Mouse (Mus musculus) midbrain, embryonic 15.5 days (tissue): ENCODE data around the gene Gdf11. TPM values are rescaled to one million over a fixed set of nuclear protein-coding genes. Genes with fewer than 3 reads are reported as not detected.

Source experiments
- ATAC-seq: fragments of 200-750 bp; cut with Nextera tagmentation; replicated peaks from 2 replicates; pipeline ENCODE4 v1.8.0; 2017; ENCODE audit warnings: moderate TSS enrichment
- H3K27ac ChIP-seq: fragments of 300-500 bp; sonication (generic); 2 replicates; pipeline ENCODE4 v1.5.1; 2015; ENCODE audit warnings: mild to moderate bottlenecking, inconsistent platforms
- H3K27me3 ChIP-seq: fragments of 300-500 bp; sonication (generic); replicated peaks from 2 replicates; pipeline ENCODE4 v1.6.1; 2015; ENCODE audit warnings: inconsistent platforms
- H3K36me3 ChIP-seq: fragments of 300-500 bp; sonication (generic); replicated peaks from 2 replicates; pipeline ENCODE4 v1.6.1; 2015; ENCODE audit warnings: inconsistent platforms
- H3K4me1 ChIP-seq: fragments of 300-500 bp; sonication (generic); 2 replicates; pipeline ENCODE4 v1.6.1; 2015; ENCODE audit warnings: inconsistent platforms
- H3K4me2 ChIP-seq: fragments of 300-500 bp; sonication (generic); 2 replicates; pipeline ENCODE4 v1.6.1; 2015; ENCODE audit warnings: inconsistent platforms, mild to moderate bottlenecking, moderate library complexity
- H3K4me3 ChIP-seq: fragments of 300-500 bp; sonication (generic); 2 replicates; pipeline ENCODE4 v1.5.1; 2015; ENCODE audit warnings: mild to moderate bottlenecking, inconsistent platforms
- H3K9ac ChIP-seq: fragments of 300-500 bp; sonication (generic); 2 replicates; pipeline ENCODE4 v1.6.1; 2015; ENCODE audit warnings: mild to moderate bottlenecking, inconsistent platforms
- H3K9me3 ChIP-seq: fragments of 300-500 bp; sonication (generic); 2 replicates; pipeline ENCODE4 v1.6.1; 2016; ENCODE audit warnings: inconsistent platforms
- WGBS: fragments of 180-500 bp; shearing (Covaris S2); methylation state at CpG from one replicate; pipeline ENCODE4 v1.1.7; 2015; ENCODE audit warnings: mixed read lengths; 5-methylcytosine and 5-hydroxymethylcytosine counted together
- polyA plus RNA-seq: library from polyadenylated mRNA; unstranded; fragments of >200 nt; fragmentation: Nextera tagmentation; extraction: Ambion mirVana; gene quantifications from 2 replicates; pipeline ENCODE4 v1.2.1, GENCODE M21; 2015

Gene Gdf11
- 10.3 and 10.9 TPM in 2 replicates for polyA plus RNA-seq

DNA sequence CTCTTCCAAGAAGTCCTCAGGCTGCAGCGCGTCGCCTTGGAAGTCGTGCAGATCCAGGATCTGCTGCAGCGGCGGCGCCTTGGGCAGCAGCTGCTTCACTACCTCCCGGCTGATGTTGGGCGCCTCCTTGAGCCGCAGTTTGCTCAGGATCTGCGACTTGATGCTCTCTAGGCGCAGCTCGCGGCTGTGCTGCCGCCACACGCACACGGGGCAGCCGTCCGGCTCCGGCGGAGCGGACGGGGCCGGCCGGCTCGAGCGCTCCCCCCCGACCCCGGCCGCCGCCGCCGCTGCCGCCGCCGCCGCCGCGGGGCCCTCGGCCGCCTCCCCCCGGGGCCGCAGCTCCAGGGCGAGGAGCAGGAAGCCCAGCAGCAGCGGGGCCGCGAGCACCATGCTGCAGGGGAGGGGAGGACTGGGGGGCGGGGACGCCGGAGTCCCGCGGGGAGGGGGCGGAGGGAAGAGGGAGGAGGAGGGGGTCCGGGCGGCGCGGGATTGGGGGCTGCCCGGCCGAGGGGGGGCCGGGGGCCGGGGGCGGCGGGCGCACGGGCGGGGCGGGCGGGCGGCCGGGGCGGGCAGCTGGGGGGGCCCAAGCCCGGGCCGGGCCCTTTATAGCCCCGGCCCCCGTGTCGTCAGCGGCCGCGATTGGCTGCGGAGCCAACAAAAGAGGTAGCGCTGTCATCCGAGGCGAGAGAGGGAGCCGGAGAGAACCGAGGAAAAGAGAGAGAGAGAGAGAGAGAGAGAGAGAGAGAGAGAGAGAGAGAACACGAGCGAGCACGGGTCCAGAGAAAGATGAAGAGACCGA, at the start of gene Gdf11:
TSS of gene Gdf11 (minus strand) at position 423 of the 799 bp plus-strand sequence.
- Histone ChIP-seq H3K36me3 (0 out of 2 replicates have a peak, but pooled peaks cover 4% of the 10 kb centered on the region), H3K9ac (peak within 1 kb of the TSS; percentile 88), H3K9me3 (no peaks in the 10 kb centered on the region), H3K4me2 (peak within 1 kb of the TSS; percentile 88), H3K4me3 (peak within 1 kb of the TSS; percentile 63), H3K4me1 (peaks cover 45% of the 10 kb centered on the region), H3K27ac (peak within 1 kb of the TSS; percentile 93), H3K27me3 (peaks cover 9% of the 10 kb centered on the region)
- WGBS: under 1% methylated on average over 41 of the region's 89 CpGs
- ATAC-seq: peak; percentile 88

DNA sequence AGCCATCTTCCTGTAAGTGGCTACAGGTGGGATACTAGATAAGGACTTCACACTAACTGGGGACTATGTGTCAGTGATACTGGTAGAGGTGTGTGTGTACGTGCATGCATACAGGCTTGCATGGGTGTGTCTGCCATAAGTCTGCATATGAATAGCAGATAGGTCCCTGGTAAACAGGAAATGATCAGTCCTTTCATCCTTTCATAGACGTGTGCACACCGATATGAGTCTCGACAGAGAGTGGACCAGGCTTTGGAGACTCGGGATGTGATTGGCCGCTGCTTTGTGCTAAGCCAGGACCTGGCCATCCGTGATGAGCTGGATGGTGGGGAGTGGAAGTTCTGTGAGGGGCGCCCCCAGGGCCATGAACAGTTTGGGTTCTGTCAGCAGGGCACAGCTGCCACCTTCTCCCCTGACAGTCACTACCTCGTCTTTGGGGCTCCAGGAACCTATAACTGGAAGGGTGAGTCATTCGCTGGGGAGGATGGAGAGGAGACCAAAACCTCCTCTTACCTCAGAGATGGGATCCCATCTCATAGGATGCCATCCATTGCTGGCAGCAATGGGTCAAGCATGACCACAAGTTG, 49.0 kb upstream of the Gdf11 start:
- H3K27me3 ChIP-seq: peaks cover 9% of the 10 kb centered on the region
- H3K4me3 ChIP-seq: no peak overlapping the region
- no peaks in the 10 kb centered on the region for H3K36me3 ChIP-seq
- ATAC-seq: no peak
- WGBS: 84% methylated on average over 10 of the region's 10 CpGs
- no peaks in the 10 kb centered on the region for H3K9me3 ChIP-seq
- H3K27ac ChIP-seq: no peak overlapping the region
- H3K4me2 ChIP-seq: no peak overlapping the region
- H3K4me1 ChIP-seq: no peaks in the 10 kb centered on the region
- H3K9ac ChIP-seq: no peak overlapping the region

DNA sequence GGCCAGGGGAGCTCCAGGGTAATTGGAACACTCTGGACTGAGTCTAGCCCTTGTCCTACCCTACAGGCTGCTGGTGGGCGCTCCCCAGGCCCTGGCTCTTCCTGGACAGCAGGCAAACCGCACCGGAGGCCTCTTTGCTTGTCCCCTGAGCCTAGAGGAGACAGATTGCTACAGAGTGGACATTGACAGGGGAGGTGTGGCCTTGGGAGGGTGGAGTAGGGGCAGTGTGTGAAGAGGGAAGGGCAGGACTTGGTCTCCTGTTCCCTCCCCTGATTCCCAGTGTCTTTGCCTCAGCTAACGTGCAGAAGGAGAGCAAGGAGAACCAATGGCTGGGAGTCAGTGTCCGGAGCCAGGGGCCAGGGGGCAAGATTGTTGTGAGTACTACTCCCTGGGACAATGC, 47.5 kb upstream of the Gdf11 start:
- Histone ChIP-seq H3K27me3 (peaks cover 22% of the 10 kb centered on the region), H3K9ac (no peak overlapping the region), H3K9me3 (no peaks in the 10 kb centered on the region), H3K4me3 (no peak overlapping the region), H3K4me1 (peaks cover 1% of the 10 kb centered on the region), H3K4me2 (no peak overlapping the region), H3K36me3 (no peaks in the 10 kb centered on the region), H3K27ac (no peak overlapping the region)
- no peak for ATAC-seq
- WGBS: 71% methylated on average over 5 of the region's 5 CpGs

DNA sequence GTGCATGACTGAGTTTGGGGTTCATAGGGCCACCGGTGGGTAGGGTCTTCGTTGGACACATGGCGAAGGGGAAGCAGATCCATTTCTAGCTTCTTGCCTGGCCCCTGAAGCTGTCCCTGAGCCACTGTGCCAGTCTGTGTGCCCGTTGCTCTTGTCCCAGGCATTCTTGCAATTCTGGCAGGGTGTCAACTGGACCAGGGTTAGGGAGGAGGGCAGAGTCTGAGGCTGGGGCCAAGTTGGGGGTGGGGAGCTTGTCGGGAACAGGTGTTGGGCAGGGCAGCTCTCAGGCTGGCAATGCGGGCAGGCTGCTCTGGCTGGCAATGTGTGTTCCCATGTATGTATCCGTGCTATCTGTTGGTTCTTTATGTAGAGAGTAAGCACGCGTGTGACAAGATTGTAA, 46.9 kb upstream of the Gdf11 start:
- Histone ChIP-seq H3K9ac (no peak overlapping the region), H3K27me3 (peaks cover 26% of the 10 kb centered on the region), H3K4me1 (peaks cover 6% of the 10 kb centered on the region), H3K27ac (no peak overlapping the region), H3K4me2 (no peak overlapping the region), H3K36me3 (no peaks in the 10 kb centered on the region), H3K9me3 (no peaks in the 10 kb centered on the region), H3K4me3 (no peak overlapping the region)
- no peak for ATAC-seq
- 81% methylated on average over 9 of the region's 9 CpGs for WGBS

DNA sequence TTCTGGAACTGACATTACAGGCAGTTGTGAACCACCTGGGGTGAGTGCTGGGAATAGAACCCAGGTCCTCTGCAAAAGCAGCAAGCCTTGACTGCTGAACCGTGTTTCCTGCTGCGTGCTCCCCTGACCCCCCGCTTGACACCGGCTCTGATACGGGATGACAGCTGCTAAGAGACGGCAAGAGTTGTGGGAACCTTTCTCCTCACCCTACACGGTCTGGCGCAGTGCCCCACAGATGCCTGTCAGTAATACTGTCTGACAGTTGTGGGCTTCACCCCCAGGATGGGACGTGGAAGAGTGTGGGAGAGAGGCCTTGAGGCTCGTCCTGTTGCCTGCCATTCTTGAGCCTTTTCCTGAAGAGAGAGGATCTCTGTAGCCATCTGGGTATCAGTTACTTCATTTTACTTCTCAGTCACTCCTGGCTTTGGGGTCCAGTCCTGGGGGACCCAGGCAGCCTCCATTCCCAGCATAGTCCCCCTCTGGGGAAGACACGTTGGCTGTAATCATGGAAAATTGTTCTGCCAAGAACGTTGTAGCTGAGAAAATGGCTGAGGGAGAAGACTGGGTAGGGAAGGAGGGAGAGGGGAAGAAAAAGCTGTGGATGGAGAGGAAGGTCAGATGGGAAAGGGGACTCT, 46.4 kb upstream of the Gdf11 start:
- H3K27me3 ChIP-seq: peaks cover 31% of the 10 kb centered on the region
- H3K4me3 ChIP-seq: no peak overlapping the region
- H3K4me2 ChIP-seq: no peak overlapping the region
- H3K36me3 ChIP-seq: no peaks in the 10 kb centered on the region
- H3K9me3 ChIP-seq: no peaks in the 10 kb centered on the region
- WGBS: 77% methylated on average over 12 of the region's 12 CpGs
- no peak overlapping the region for H3K27ac ChIP-seq
- ATAC-seq: no peak
- no peak overlapping the region for H3K9ac ChIP-seq
- peaks cover 10% of the 10 kb centered on the region for H3K4me1 ChIP-seq

DNA sequence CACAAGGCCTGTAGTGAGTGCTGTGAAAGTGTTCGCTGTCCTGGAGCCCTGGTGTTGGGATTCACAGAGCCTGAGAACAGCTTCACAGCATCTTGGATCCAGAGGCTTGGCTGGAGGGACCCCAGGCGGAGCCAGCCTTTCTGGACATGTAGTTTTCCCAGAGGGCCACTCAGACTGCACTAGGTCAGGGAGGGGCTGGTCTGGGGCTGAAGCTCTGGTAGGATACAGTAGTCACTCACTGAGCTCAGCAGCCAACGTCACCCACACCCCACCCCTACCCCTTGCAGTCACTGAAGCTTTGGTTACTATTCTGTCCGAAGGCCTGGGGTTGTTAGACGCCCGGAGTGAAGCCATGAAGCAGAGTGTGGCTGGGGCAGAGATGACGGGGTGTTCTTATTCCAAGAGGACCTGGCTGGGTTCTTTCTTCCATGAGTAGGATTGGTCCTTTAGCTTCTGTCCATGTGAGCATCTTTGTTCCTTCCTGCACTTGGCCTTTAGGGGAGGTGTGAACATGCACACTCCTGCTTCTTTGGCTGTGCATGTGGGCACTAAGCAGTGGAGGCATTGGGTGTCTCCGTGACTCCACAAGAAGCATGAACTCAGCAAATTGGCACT, 44.4 kb upstream of the Gdf11 start:
- WGBS: 72% methylated on average over 8 of the region's 8 CpGs
- no peak overlapping the region for H3K9ac ChIP-seq
- no peak for ATAC-seq

DNA sequence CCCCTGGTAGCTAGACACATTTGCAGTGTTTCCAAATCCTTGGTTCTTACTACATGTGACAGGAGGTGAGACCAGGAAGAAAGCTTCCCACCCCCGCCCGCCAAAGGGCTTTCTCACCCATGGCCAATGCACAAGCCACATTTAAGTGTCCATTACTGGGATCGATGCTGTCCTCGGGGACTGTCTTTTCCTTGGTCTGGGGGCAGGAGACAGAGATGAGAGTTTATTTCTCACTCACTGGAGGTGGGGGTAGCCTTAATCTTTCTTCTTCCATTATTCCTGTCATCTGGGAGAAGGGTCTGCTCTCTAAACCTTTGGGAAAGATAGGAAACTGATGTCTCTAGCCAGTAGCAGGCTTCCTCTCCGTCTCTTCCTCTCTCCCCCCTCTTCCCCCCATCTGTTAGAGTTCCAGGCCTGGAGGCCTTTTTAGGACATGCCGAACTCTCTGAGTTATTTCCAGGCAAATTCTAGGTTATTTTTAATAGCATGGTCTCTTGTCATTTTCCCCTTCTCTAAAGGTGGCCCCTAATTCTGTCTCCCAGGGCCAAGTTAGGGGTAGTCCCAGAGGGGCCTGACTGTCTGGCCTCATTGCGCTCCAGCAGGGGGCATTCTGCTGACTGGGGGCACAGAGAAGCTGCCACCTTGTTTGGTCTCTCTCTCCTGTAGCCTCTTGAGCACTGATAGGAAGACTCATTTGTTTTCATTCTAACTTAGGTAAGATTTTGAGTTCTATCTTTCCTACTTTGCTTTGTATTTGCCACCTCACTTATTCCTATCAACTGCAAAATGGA, 43.7 kb upstream of the Gdf11 start:
- WGBS: 60% methylated on average over 7 of the region's 7 CpGs
- H3K4me3 ChIP-seq: no peak overlapping the region; the same call in 1 of the 2 replicates
- no peak overlapping the region for H3K9ac ChIP-seq
- H3K27ac ChIP-seq: no peak overlapping the region
- peaks cover 10% of the 10 kb centered on the region for H3K4me1 ChIP-seq
- no peaks in the 10 kb centered on the region for H3K36me3 ChIP-seq
- H3K27me3 ChIP-seq: peaks cover 51% of the 10 kb centered on the region
- H3K4me2 ChIP-seq: peak overlapping the region; percentile 88; the same call in 1 of the 2 replicates
- no peak for ATAC-seq
- H3K9me3 ChIP-seq: no peaks in the 10 kb centered on the region

More for the DNA sequence above, 44.4 kb upstream of the Gdf11 start:
- Histone ChIP-seq H3K4me3 (no peak overlapping the region), H3K9me3 (no peaks in the 10 kb centered on the region), H3K27ac (no peak overlapping the region), H3K36me3 (no peaks in the 10 kb centered on the region), H3K27me3 (peaks cover 50% of the 10 kb centered on the region), H3K4me1 (peaks cover 10% of the 10 kb centered on the region), H3K4me2 (no peak overlapping the region)

DNA sequence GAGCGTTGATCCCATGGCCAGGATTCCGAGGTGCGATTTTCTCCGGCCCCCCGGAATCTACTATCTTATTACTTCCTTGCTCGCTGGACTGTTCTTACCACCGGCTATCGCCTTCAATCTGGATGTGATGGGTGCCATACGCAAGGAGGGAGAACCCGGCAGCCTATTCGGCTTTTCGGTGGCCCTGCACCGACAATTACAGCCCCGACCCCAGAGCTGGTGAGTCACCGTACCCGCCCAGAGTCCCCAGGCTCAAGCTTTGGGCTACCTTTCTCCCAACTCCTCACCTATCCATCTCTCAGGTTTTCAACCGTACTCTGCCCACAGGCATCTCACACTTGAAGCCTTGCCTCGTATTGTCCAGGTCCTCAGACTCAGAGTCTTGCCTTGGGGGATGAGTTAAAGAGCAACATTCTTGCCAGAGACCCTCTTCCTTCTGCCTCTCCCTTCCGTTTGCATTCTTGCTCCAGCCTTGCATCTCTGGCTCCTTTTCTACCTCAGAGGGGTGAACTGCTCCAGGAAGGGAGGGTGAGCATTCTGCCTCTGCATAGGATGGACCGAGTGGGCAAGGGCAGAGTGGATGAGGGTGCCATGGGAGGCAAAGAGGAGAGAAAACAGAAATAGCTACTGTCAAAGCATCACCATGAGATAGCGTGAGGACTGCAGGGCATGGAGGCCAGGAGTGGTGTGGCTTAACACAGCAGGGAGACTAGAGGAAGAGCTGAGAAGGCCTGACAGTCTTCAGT, 42.6 kb upstream of the Gdf11 start:
- H3K9ac ChIP-seq: peak overlapping the region; percentile 40; the same call in 1 of the 2 replicates
- H3K27ac ChIP-seq: no peak overlapping the region
- peak overlapping the region; percentile 45 for H3K4me3 ChIP-seq
- no peaks in the 10 kb centered on the region for H3K36me3 ChIP-seq
- peak; percentile 51 for ATAC-seq
- no peaks in the 10 kb centered on the region for H3K9me3 ChIP-seq
- H3K27me3 ChIP-seq: peaks cover 57% of the 10 kb centered on the region
- H3K4me2 ChIP-seq: peak overlapping the region; percentile 88
- WGBS: 3% methylated on average over 21 of the region's 21 CpGs
- peaks cover 10% of the 10 kb centered on the region for H3K4me1 ChIP-seq

DNA sequence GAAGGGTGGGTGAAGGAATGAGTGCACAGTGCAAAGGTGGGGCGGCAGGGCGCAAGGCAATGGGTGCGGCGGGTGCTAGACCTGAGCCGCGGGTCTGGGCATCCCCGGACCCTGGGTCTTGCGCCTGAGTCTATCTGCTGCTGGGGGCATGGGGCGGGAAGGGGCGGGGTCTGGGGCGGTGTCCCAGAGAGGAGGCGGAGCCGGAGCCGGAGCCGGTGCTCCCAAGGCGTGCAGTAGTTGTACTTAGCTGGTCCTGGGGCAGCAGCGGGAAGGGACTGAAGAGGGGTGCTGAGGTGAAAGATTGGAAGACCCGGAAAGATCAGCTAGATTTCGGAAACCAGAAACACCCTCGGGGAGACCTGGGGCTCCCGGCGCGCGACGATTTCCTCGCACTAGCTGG, 42.1 kb upstream of the Gdf11 start, which contains the start of gene Itga7:
TSS of gene Itga7 (plus strand) at position 245 of the 400 bp plus-strand sequence.
- no peak within 1 kb of the TSS for H3K27ac ChIP-seq
- WGBS: 1% methylated on average over 26 of the region's 26 CpGs
- no peaks in the 10 kb centered on the region for H3K36me3 ChIP-seq
- peaks cover 10% of the 10 kb centered on the region for H3K4me1 ChIP-seq
- ATAC-seq: peak; percentile 76
- H3K9me3 ChIP-seq: no peaks in the 10 kb centered on the region
- peaks cover 60% of the 10 kb centered on the region for H3K27me3 ChIP-seq
- H3K4me3 ChIP-seq: peak within 1 kb of the TSS; percentile 45
- peak within 1 kb of the TSS; percentile 40; the same call in 1 of the 2 replicates for H3K9ac ChIP-seq
- H3K4me2 ChIP-seq: peak within 1 kb of the TSS; percentile 88

DNA sequence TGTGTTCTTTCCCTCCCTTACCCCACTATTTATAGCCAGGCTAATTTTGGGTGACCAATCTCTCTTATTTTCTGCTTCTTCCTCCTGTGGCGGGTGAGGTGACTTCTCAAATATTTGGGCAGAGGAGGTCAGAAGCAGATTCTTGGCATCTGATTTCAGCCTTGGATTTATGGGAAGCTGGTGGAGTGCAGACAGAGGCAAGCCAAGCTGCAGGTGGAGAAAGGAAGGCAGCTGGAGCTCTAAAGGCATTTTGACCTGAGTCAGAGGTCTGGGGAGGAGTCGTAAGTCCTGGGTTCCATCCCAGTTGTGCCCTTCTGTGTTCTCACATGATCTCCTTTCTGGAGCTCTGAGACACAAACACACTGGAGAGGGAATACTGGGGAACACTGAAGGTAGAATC, 39.9 kb upstream of the Gdf11 start:
- Histone ChIP-seq H3K27me3 (peaks cover 65% of the 10 kb centered on the region), H3K4me1 (peaks cover 14% of the 10 kb centered on the region), H3K9ac (no peak overlapping the region), H3K4me2 (no peak overlapping the region), H3K27ac (no peak overlapping the region), H3K4me3 (no peak overlapping the region), H3K9me3 (no peaks in the 10 kb centered on the region), H3K36me3 (no peaks in the 10 kb centered on the region)
- ATAC-seq: no peak
- 66% methylated on average over 2 of the region's 2 CpGs for WGBS
